Mouse (Mus musculus) erythroblast, adult 5-6 weeks (primary cell): ENCODE data around the gene Rbbp4. TPM values are rescaled to one million over a fixed set of nuclear protein-coding genes. Genes with fewer than 3 reads are reported as not detected.
"Not testable (repeated sequence)": the region's sequence is repeated elsewhere in the genome, so short reads cannot be mapped to it uniquely, and the experiment has no call there.

Experiments
- ATAC-seq: replicated peaks from 2 replicates; pipeline ENCODE4 v1.8.0; 2016; ENCODE audit warnings: moderate number of reproducible peaks, mild to moderate bottlenecking, moderate TSS enrichment, inconsistent platforms; ENCODE audit not compliant: poor library complexity, low FRiP score, severe bottlenecking
- total RNA-seq, 2 experiments: library from RNA; stranded (forward) in 1 of 2; stranded (reverse) in 1 of 2; fragments of 150-400 nt in 1 of 2; fragments of 200-764, 138-1000 nt in 1 of 2; gene quantifications; 2 replicates each; pipeline versions ENCODE4 v1.2.3 to v1.2.4; 2015 to 2017; ENCODE audit warnings: low replicate concordance in 2 of 2

The Rbbp4 gene
- total RNA-seq (2015; ENCODE audit: low replicate concordance), result 60.2 and 64.6 TPM in 2 replicates
- 61.6 and 122 TPM in 2 replicates for total RNA-seq (2017; ENCODE audit: low replicate concordance)

- peak; percentile 87 for ATAC-seq
Observed at GRCm38 (mm10) chr4:129335216-129336074, at the start of gene Rbbp4, which contains the start of gene Zbtb8os. Rbbp4 (minus strand) TSS chr4:129335370. Zbtb8os (plus strand) TSS chr4:129335695.

GRCm38 (mm10) chr4:129384440-129384839 lies 49.3 kb upstream of the Rbbp4 start:
- no peak for ATAC-seq

GRCm38 (mm10) chr4:129383586-129383985 lies 48.4 kb upstream of the Rbbp4 start:
- no peak for ATAC-seq

GRCm38 (mm10) chr4:129382488-129382887 lies 47.3 kb upstream of the Rbbp4 start:
- ATAC-seq, result no peak

GRCm38 (mm10) chr4:129382029-129382428 lies 46.9 kb upstream of the Rbbp4 start:
- ATAC-seq, result no peak

- no peak for ATAC-seq
Observed at GRCm38 (mm10) chr4:129381148-129381547, 46.0 kb upstream of the Rbbp4 start.

GRCm38 (mm10) chr4:129379805-129380204 lies 44.6 kb upstream of the Rbbp4 start:
- no peak for ATAC-seq

- peak; percentile 31 for ATAC-seq
Observed at GRCm38 (mm10) chr4:129377601-129378390, 42.6 kb upstream of the Rbbp4 start, which contains the start of gene Zbtb8a. Zbtb8a (minus strand) TSS chr4:129378116.

- ATAC-seq, result peak; percentile 64
Observed at GRCm38 (mm10) chr4:129376961-129377545, 41.9 kb upstream of the Rbbp4 start.

GRCm38 (mm10) chr4:129375821-129376220 lies 40.7 kb upstream of the Rbbp4 start:
- no peak for ATAC-seq

GRCm38 (mm10) chr4:129375000-129375399 lies 39.8 kb upstream of the Rbbp4 start:
- no peak for ATAC-seq

GRCm38 (mm10) chr4:129374219-129374755 lies 39.1 kb upstream of the Rbbp4 start:
- no peak for ATAC-seq

GRCm38 (mm10) chr4:129373202-129373976 lies 38.2 kb upstream of the Rbbp4 start:
- no peak; the same call in 1 of the 2 replicates for ATAC-seq

GRCm38 (mm10) chr4:129371391-129371790 lies 36.2 kb upstream of the Rbbp4 start:
- ATAC-seq, result no peak

- peak; percentile 56 for ATAC-seq
Observed at GRCm38 (mm10) chr4:129365224-129365623, 30.1 kb upstream of the Rbbp4 start.

- no peak for ATAC-seq
Observed at GRCm38 (mm10) chr4:129364379-129364778, 29.2 kb upstream of the Rbbp4 start.

- no peak for ATAC-seq
Observed at GRCm38 (mm10) chr4:129363463-129363862, 28.3 kb upstream of the Rbbp4 start.

- ATAC-seq, result no peak
Observed at GRCm38 (mm10) chr4:129362771-129363170, 27.6 kb upstream of the Rbbp4 start.

- not testable (repeated sequence) for ATAC-seq
Observed at GRCm38 (mm10) chr4:129362238-129362637, 27.1 kb upstream of the Rbbp4 start.
